Mouse (Mus musculus) embryonic facial prominence, embryonic 13.5 days (tissue): ENCODE results near the gene Aimp2. TPM values are rescaled to one million over a fixed set of nuclear protein-coding genes. Genes with fewer than 3 reads are reported as not detected.
A peak's percentile ranks its signal among the peaks of the same experiment; 100 is the strongest.

Experiments used
- ATAC-seq: fragments of 200-750 bp; cut with Nextera tagmentation; 2 replicates; pipeline ENCODE4 v1.8.0; 2017; ENCODE audit warnings: low read depth; ENCODE audit not compliant: insufficient number of reproducible peaks, insufficient read depth, low FRiP score, low TSS enrichment
- H3K27ac ChIP-seq: fragments of 300-500 bp; sonication (generic); 2 replicates; pipeline ENCODE4 v1.5.1; 2015; ENCODE audit warnings: moderate library complexity, mild to moderate bottlenecking, inconsistent platforms
- H3K27me3 ChIP-seq: fragments of 300-500 bp; sonication (generic); 2 replicates; pipeline ENCODE4 v1.6.1; 2015; ENCODE audit warnings: mild to moderate bottlenecking, inconsistent platforms
- H3K36me3 ChIP-seq: fragments of 300-500 bp; sonication (generic); 2 replicates; pipeline ENCODE4 v1.6.1; 2015; ENCODE audit warnings: mild to moderate bottlenecking, inconsistent platforms
- H3K4me1 ChIP-seq: fragments of 300-500 bp; sonication (generic); 2 replicates; pipeline ENCODE4 v1.6.1; 2015; ENCODE audit warnings: inconsistent platforms
- H3K4me2 ChIP-seq: fragments of 300-500 bp; sonication (generic); 2 replicates; pipeline ENCODE4 v1.6.1; 2015; ENCODE audit warnings: moderate library complexity, mild to moderate bottlenecking, inconsistent platforms
- H3K4me3 ChIP-seq: fragments of 300-500 bp; sonication (generic); 2 replicates; pipeline ENCODE4 v1.5.1; 2015; ENCODE audit warnings: mild to moderate bottlenecking, inconsistent platforms
- H3K9ac ChIP-seq: fragments of 300-500 bp; sonication (generic); 2 replicates; pipeline ENCODE4 v1.6.1; 2015; ENCODE audit warnings: mild to moderate bottlenecking, inconsistent platforms
- H3K9me3 ChIP-seq: fragments of 300-500 bp; sonication (generic); 2 replicates; pipeline ENCODE4 v1.6.1; 2016; ENCODE audit warnings: inconsistent platforms
- WGBS: fragments of 180-500 bp; shearing (Covaris S2); methylation state at CpG from one replicate; pipeline ENCODE4 v1.1.7; 2015; ENCODE audit warnings: mixed read lengths; 5-methylcytosine and 5-hydroxymethylcytosine counted together
- polyA plus RNA-seq: library from polyadenylated mRNA; unstranded; fragments of >200 nt; fragmentation: Nextera tagmentation; extraction: Ambion mirVana; gene quantifications from 2 replicates; pipeline ENCODE4 v1.2.1, GENCODE M21; 2015

The Aimp2 gene
- polyA plus RNA-seq, 1 experiment from 2014 or later = 95.4 TPM

- Histone ChIP-seq H3K9ac (no peak overlapping the region), H3K27ac (no peak overlapping the region), H3K9me3 (no peaks in the 10 kb centered on the region), H3K27me3 (no peaks in the 10 kb centered on the region), H3K4me2 (no peak overlapping the region), H3K4me3 (no peak overlapping the region), H3K36me3 (peaks cover 43% of the 10 kb centered on the region), H3K4me1 (peaks cover 7% of the 10 kb centered on the region; the same call in 1 of the 2 replicates)
- ATAC-seq = no peak
- 84% methylated on average over 6 of the region's 6 CpGs for WGBS
Observed at GRCm38 (mm10) chr5:143931863-143932580, 22.4 kb upstream of the Aimp2 start.

DNA sequence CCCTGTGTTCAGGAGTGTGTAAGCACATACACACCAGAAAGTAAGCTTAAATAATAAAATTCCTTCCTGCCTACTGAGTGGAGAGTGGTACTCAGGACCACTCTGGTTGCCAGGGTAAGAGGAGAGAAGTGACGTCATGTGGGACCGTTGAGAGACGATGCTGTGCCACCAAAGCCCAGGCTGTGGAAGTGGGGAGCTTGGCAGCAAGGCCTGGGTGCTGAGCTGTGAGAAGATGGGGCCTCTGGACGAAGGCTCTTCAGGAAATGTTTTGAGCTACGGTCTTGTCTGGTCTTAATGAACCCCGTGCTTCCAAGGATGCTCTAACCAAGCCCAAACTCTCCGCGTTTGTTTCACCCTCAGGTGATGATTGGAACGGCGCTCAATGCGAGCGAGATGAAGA is 21.0 kb upstream of the Aimp2 start:
- H3K9me3 ChIP-seq = no peaks in the 10 kb centered on the region
- ATAC-seq = no peak
- no peak overlapping the region for H3K4me2 ChIP-seq
- H3K27me3 ChIP-seq = no peaks in the 10 kb centered on the region
- no peak overlapping the region for H3K9ac ChIP-seq
- H3K27ac ChIP-seq = no peak overlapping the region
- peaks cover 55% of the 10 kb centered on the region for H3K36me3 ChIP-seq
- no peak overlapping the region for H3K4me3 ChIP-seq
- H3K4me1 ChIP-seq = peaks cover 7% of the 10 kb centered on the region; the same call in 1 of the 2 replicates
- 94% methylated on average over 12 of the region's 12 CpGs for WGBS

DNA sequence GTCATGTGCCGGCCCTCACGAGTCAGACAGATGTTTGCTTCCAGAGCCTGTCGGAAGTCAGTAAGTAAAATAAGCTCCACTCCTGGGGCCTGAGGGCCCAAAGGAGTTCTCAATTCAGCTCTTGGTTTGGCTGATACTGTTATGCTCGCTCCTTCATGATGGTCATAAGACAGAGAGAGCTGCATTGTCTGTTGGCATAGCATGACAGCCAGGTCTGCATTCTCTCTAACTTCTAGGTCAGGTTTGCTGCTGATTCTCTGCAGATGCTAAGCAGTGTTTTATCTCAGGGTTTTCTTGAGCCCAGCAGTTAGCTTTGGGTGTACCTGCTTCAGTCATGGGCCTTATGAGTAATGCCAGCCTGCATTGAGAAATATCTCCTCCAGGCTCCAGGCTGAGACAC is 19.6 kb upstream of the Aimp2 start:
- no peak overlapping the region for H3K27ac ChIP-seq

GRCm38 (mm10) chr5:143927875-143928274 is 18.2 kb upstream of the Aimp2 start, which contains the start of gene Gm42421:
Gene Gm42421 (plus strand): TSS chr5:143928175.
- no peak within 1 kb of the TSS for H3K27ac ChIP-seq
- no peak within 1 kb of the TSS for H3K4me2 ChIP-seq
- 94% methylated on average over 8 of the region's 8 CpGs for WGBS
- no peak for ATAC-seq
- peaks cover 5% of the 10 kb centered on the region; the same call in 1 of the 2 replicates for H3K4me1 ChIP-seq
- no peak within 1 kb of the TSS for H3K9ac ChIP-seq
- no peaks in the 10 kb centered on the region for H3K27me3 ChIP-seq
- H3K4me3 ChIP-seq = no peak within 1 kb of the TSS
- H3K36me3 ChIP-seq = peaks cover 81% of the 10 kb centered on the region
- no peaks in the 10 kb centered on the region for H3K9me3 ChIP-seq

More for the DNA sequence above, 19.6 kb upstream of the Aimp2 start:
- no peak overlapping the region for H3K9ac ChIP-seq
- ATAC-seq = no peak
- H3K4me2 ChIP-seq = no peak overlapping the region
- no peaks in the 10 kb centered on the region for H3K27me3 ChIP-seq
- H3K9me3 ChIP-seq = no peaks in the 10 kb centered on the region
- peaks cover 69% of the 10 kb centered on the region for H3K36me3 ChIP-seq
- H3K4me3 ChIP-seq = no peak overlapping the region
- peaks cover 7% of the 10 kb centered on the region; the same call in 1 of the 2 replicates for H3K4me1 ChIP-seq
- 85% methylated on average over 4 of the region's 4 CpGs for WGBS

GRCm38 (mm10) chr5:143924781-143925452 is 15.3 kb upstream of the Aimp2 start:
- Histone ChIP-seq H3K27me3 (no peaks in the 10 kb centered on the region), H3K4me1 (no peaks in the 10 kb centered on the region), H3K4me3 (no peak overlapping the region), H3K4me2 (no peak overlapping the region), H3K27ac (no peak overlapping the region), H3K9ac (no peak overlapping the region), H3K9me3 (no peaks in the 10 kb centered on the region), H3K36me3 (peaks cover 78% of the 10 kb centered on the region)
- WGBS = 88% methylated on average over 6 of the region's 6 CpGs
- no peak for ATAC-seq

DNA sequence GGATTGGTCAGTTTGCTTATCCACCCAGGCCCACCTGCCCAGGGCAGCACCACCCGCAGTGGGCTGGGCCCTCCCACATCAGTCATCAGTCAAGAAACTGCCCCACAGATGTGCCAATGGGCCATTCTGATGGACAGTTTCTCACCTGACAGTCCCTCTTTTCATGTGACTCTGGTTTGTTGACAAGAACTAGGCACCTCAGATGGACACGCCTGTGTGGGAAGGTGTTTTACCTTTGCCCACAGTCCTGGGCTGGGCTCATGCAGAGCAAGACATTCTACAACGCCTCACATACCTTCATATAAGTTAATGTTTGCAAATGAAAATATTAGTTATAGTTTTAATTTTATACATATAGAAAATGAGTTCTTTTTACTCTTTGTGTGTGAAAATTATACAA is 8.5 kb upstream of the Aimp2 start:
- WGBS = 95% methylated on average over 3 of the region's 3 CpGs

DNA sequence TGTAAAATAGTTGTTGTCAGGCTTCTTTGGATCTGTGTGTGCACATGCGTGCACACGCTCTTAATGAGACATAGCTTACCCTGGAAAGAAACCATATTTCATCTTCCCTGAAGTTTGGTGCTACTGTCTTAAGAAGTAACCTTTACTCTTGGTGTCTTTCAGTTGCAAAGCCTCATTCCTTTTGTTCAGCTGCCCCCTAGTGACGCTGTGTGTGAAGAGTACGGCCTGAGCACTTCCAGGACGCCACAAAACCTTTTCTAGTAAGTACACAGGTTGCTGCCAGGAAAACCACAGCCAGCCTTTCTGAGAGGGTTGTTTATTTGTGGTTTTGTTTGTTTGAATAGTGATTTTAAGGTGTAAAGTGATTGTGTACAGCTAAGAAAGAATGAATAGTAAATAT is 7.8 kb upstream of the Aimp2 start:
- Histone ChIP-seq H3K9me3 (no peaks in the 10 kb centered on the region), H3K27ac (no peak overlapping the region), H3K27me3 (no peaks in the 10 kb centered on the region), H3K4me3 (no peak overlapping the region), H3K36me3 (peaks cover 56% of the 10 kb centered on the region), H3K4me1 (no peaks in the 10 kb centered on the region), H3K4me2 (no peak overlapping the region), H3K9ac (no peak overlapping the region)
- WGBS = 52% methylated on average over 5 of the region's 5 CpGs
- no peak for ATAC-seq

More for the DNA sequence above, 8.5 kb upstream of the Aimp2 start:
- H3K27me3 ChIP-seq = no peaks in the 10 kb centered on the region
- peaks cover 63% of the 10 kb centered on the region for H3K36me3 ChIP-seq
- ATAC-seq = no peak
- no peak overlapping the region for H3K4me2 ChIP-seq
- H3K4me3 ChIP-seq = no peak overlapping the region
- no peaks in the 10 kb centered on the region for H3K9me3 ChIP-seq
- H3K27ac ChIP-seq = no peak overlapping the region
- H3K4me1 ChIP-seq = no peaks in the 10 kb centered on the region
- no peak overlapping the region for H3K9ac ChIP-seq

GRCm38 (mm10) chr5:143916221-143916620 is 6.6 kb upstream of the Aimp2 start:
- Histone ChIP-seq H3K9ac (no peak overlapping the region), H3K27me3 (no peaks in the 10 kb centered on the region), H3K4me2 (no peak overlapping the region), H3K4me1 (peaks cover under 1% of the 10 kb centered on the region; the same call in 1 of the 2 replicates), H3K9me3 (no peaks in the 10 kb centered on the region), H3K27ac (no peak overlapping the region), H3K36me3 (peaks cover 48% of the 10 kb centered on the region), H3K4me3 (no peak overlapping the region)
- WGBS = 87% methylated on average over 9 of the region's 9 CpGs
- no peak for ATAC-seq

- no peaks in the 10 kb centered on the region for H3K9me3 ChIP-seq
- H3K4me1 ChIP-seq = peaks cover 26% of the 10 kb centered on the region
- H3K27me3 ChIP-seq = no peaks in the 10 kb centered on the region
- peak overlapping the region; percentile 84 for H3K27ac ChIP-seq
- peak overlapping the region; percentile 83 for H3K4me3 ChIP-seq
- ATAC-seq = no peak
- peaks cover 33% of the 10 kb centered on the region for H3K36me3 ChIP-seq
- WGBS = 2% methylated on average over 9 of the region's 9 CpGs
- peak overlapping the region; percentile 74 for H3K9ac ChIP-seq
- peak overlapping the region; percentile 76 for H3K4me2 ChIP-seq
Observed at GRCm38 (mm10) chr5:143908926-143909325, 721 bp downstream of the Aimp2 start.

GRCm38 (mm10) chr5:143906429-143906828 is 3.2 kb downstream of the Aimp2 start:
- Histone ChIP-seq H3K4me1 (peaks cover 26% of the 10 kb centered on the region), H3K9ac (no peak overlapping the region), H3K4me2 (no peak overlapping the region), H3K27me3 (no peaks in the 10 kb centered on the region), H3K27ac (no peak overlapping the region), H3K9me3 (no peaks in the 10 kb centered on the region), H3K36me3 (peaks cover 53% of the 10 kb centered on the region), H3K4me3 (no peak overlapping the region)
- no peak for ATAC-seq
- WGBS = 83% methylated on average over 8 of the region's 8 CpGs

- Histone ChIP-seq H3K4me1 (peaks cover 16% of the 10 kb centered on the region), H3K27ac (no peak overlapping the region), H3K4me2 (no peak overlapping the region), H3K9ac (no peak overlapping the region), H3K4me3 (no peak overlapping the region), H3K9me3 (no peaks in the 10 kb centered on the region), H3K27me3 (no peaks in the 10 kb centered on the region), H3K36me3 (peaks cover 75% of the 10 kb centered on the region)
- 91% methylated on average over 4 of the region's 4 CpGs for WGBS
- no peak for ATAC-seq
Observed at GRCm38 (mm10) chr5:143903813-143904212, 5.8 kb downstream of the Aimp2 start.

GRCm38 (mm10) chr5:143902111-143902510 is 7.5 kb downstream of the Aimp2 start:
- Histone ChIP-seq H3K4me3 (no peak overlapping the region), H3K27ac (no peak overlapping the region), H3K36me3 (peaks cover 88% of the 10 kb centered on the region), H3K27me3 (no peaks in the 10 kb centered on the region), H3K9me3 (no peaks in the 10 kb centered on the region), H3K9ac (no peak overlapping the region), H3K4me2 (no peak overlapping the region), H3K4me1 (no peaks in the 10 kb centered on the region)
- WGBS = 75% methylated on average over 3 of the region's 3 CpGs
- ATAC-seq = no peak
